Mouse (Mus musculus) heart, embryonic 11.5 days (tissue): ENCODE data around the gene Aqp11. TPM values are rescaled to one million over a fixed set of nuclear protein-coding genes. Genes with fewer than 3 reads are reported as not detected.

ENCODE experiments used
- ATAC-seq: fragments of 200-750 bp; cut with Nextera tagmentation; replicated peaks from 2 replicates; pipeline ENCODE4 v1.8.0; 2017; ENCODE audit warnings: moderate library complexity; ENCODE audit not compliant: insufficient number of reproducible peaks, low FRiP score, low TSS enrichment
- H3K27ac ChIP-seq: fragments of 300-500 bp; sonication (generic); 2 replicates; pipeline ENCODE4 v1.5.1; 2014; ENCODE audit warnings: mild to moderate bottlenecking, low read depth, low read length
- H3K27me3 ChIP-seq: fragments of 300-500 bp; sonication (generic); 2 replicates; pipeline ENCODE4 v1.6.1; 2014; ENCODE audit warnings: mild to moderate bottlenecking, low read length, mixed read lengths; ENCODE audit not compliant: control insufficient read depth, insufficient read depth
- H3K36me3 ChIP-seq: fragments of 300-500 bp; sonication (generic); 2 replicates; pipeline ENCODE4 v1.6.1; 2014; ENCODE audit warnings: mild to moderate bottlenecking, low read length, moderate library complexity, mixed read lengths; ENCODE audit not compliant: control insufficient read depth, insufficient read depth
- H3K4me1 ChIP-seq: fragments of 300-500 bp; sonication (generic); 2 replicates; pipeline ENCODE4 v1.6.1; 2014; ENCODE audit warnings: low read length; ENCODE audit not compliant: control insufficient read depth, insufficient read depth
- H3K4me2 ChIP-seq: fragments of 300-500 bp; sonication (generic); 2 replicates; pipeline ENCODE4 v1.6.1; 2014; ENCODE audit warnings: mild to moderate bottlenecking, moderate library complexity
- H3K4me3 ChIP-seq: fragments of 300-500 bp; sonication (generic); 2 replicates; pipeline ENCODE4 v1.5.1; 2014; ENCODE audit warnings: low read depth, low read length
- H3K9ac ChIP-seq: fragments of 300-500 bp; sonication (generic); 2 replicates; pipeline ENCODE4 v1.6.1; 2014; ENCODE audit warnings: mild to moderate bottlenecking, low read depth, low read length, moderate library complexity
- H3K9me3 ChIP-seq: fragments of 300-500 bp; sonication (generic); replicated peaks from 2 replicates; pipeline ENCODE4 v1.6.1; 2016; ENCODE audit warnings: low read length; ENCODE audit not compliant: control insufficient read depth
- WGBS: fragments of 180-500 bp; shearing (Covaris S2); extraction: QIAGEN DNeasy Blood & Tissue Kit; methylation state at CpG from one replicate; pipeline ENCODE4 v1.1.7; 2014; ENCODE audit not compliant: insufficient replicate concordance; 5-methylcytosine and 5-hydroxymethylcytosine counted together
- polyA plus RNA-seq: library from polyadenylated mRNA; unstranded; fragments of >200 nt; fragmentation: Nextera tagmentation; extraction: Ambion mirVana; gene quantifications from 2 replicates; pipeline ENCODE4 v1.2.1, GENCODE M21; 2014

Aqp11 gene
- polyA plus RNA-seq, 1 experiment from 2014 or later, result 3.3 TPM

DNA sequence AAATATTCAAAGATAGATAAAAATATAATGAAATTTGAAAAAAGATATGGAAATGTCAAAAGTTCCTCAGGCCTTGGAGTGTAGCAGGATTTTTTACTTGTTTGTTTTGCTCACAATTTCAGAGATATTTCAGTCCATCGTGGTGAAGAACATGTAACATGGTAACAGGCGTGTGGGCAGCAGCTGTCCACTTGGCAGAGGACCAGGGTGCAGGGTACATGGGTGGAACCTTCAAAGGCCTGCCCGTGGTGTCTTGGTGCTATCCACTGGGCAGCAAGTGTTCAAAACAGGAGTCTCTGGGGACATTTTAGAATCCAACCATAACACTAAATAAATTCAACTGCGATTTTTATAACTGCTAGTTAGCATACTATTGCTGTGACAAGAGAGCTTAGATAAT, 31.0 kb downstream of the Aqp11 start:
- Histone ChIP-seq H3K36me3 (peaks cover 2% of the 10 kb centered on the region; the same call in 1 of the 2 replicates), H3K4me3 (no peak overlapping the region), H3K27ac (no peak overlapping the region), H3K4me2 (no peak overlapping the region), H3K9ac (no peak overlapping the region), H3K4me1 (no peaks in the 10 kb centered on the region), H3K9me3 (no peaks in the 10 kb centered on the region), H3K27me3 (no peaks in the 10 kb centered on the region)
- WGBS, result 87% methylated on average over 4 of the region's 4 CpGs
- ATAC-seq, result no peak

DNA sequence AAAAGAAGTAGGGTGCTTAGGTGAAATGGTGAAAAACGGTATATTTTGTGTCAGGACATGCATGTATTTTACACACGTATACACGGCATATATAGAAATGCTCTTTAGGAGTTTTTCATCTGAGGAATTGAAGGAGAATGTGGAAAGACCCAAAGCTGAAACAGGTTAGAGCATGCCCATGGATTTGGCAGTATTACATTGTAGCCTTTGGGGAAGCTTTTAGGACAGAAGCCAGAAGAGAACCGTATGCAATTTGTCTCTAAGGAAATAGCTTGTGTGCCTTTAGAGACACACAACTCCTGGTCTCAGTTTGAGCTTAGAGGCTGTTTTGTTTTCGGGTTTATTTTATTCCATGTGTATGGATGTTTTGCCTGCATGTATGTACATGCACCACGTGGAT, 37.0 kb downstream of the Aqp11 start:
- Histone ChIP-seq H3K9me3 (no peaks in the 10 kb centered on the region), H3K4me2 (no peak overlapping the region), H3K4me1 (peaks cover 7% of the 10 kb centered on the region; the same call in 1 of the 2 replicates), H3K4me3 (no peak overlapping the region), H3K36me3 (0 out of 2 replicates have a peak, but pooled peaks cover 5% of the 10 kb centered on the region), H3K27me3 (no peaks in the 10 kb centered on the region), H3K27ac (no peak overlapping the region), H3K9ac (no peak overlapping the region)
- ATAC-seq, result no peak
- 85% methylated on average over 6 of the region's 6 CpGs for WGBS

DNA sequence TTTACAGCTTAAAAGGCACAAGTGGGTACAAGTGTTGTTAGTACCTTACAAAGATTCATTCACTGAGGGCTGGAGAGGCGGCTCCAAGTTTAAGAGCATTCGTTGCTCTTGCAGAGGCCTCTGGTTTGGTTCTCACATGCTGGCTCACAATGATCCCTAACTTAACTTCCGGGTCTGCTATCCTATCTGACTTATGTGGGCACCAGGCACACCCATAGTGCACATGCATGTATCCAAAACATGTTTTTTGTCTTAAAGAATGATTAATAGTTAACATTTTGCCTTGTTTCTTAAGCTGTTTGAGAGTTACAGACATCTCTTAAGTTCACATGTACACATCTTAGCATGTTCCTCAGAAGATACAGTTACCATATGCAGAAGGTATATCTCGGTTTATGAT, 37.9 kb downstream of the Aqp11 start:
- no peak for ATAC-seq
- WGBS, result 93% methylated on average over 4 of the region's 4 CpGs
- Histone ChIP-seq H3K36me3 (0 out of 2 replicates have a peak, but pooled peaks cover 5% of the 10 kb centered on the region), H3K9ac (no peak overlapping the region), H3K27ac (no peak overlapping the region), H3K27me3 (no peaks in the 10 kb centered on the region), H3K4me2 (no peak overlapping the region), H3K4me3 (no peak overlapping the region), H3K9me3 (no peaks in the 10 kb centered on the region), H3K4me1 (peaks cover 11% of the 10 kb centered on the region; the same call in 1 of the 2 replicates)

DNA sequence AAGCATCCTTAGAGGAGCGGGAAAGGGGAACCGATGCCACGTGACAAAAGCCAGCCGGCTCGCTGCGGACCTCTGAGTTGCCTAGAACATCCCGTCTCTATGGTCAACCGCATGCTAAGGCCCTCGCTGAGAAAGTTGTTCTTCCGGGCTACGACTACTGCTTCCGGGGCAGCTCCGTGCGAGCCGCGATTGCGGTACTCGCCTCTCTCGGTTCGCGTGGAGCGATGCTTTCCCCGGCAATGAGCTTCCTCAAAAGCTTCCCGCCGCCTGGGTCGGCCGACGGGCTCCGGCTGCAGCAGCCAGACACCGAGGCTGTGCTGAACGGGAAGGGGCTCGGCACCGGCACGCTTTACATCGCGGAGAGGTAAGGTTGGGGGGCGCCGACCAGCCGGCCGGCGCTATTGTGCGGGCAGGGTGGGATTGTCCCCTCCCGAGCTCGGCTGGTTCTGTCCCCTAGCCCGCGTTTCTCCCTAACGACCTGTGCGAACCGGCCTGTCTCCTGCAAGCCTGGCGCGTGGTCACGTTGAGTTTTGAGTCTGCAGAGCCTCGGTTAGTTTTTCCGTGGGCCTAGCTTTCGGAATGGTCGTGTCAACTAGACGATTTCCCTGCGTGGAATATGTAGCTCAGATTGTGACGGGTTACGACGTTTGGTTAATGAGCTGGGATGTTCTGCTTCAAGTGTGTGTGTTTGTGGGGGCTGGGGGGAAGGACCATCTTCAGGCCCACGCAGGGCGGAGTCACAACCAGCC, 41.4 kb downstream of the Aqp11 start, which contains the start of gene Clns1a:
Gene Clns1a, plus strand, starts transcription at position 129 of the 749 bp plus-strand sequence.
- Histone ChIP-seq H3K9me3 (no peaks in the 10 kb centered on the region), H3K4me1 (peaks cover 11% of the 10 kb centered on the region; the same call in 1 of the 2 replicates), H3K27ac (peak within 1 kb of the TSS; percentile 62), H3K36me3 (0 out of 2 replicates have a peak, but pooled peaks cover 5% of the 10 kb centered on the region), H3K9ac (peak within 1 kb of the TSS; percentile 93), H3K4me3 (peak within 1 kb of the TSS; percentile 98), H3K4me2 (peak within 1 kb of the TSS; percentile 87), H3K27me3 (no peaks in the 10 kb centered on the region)
- peak; percentile 94 for ATAC-seq
- under 1% methylated on average over 63 of the region's 63 CpGs for WGBS

DNA sequence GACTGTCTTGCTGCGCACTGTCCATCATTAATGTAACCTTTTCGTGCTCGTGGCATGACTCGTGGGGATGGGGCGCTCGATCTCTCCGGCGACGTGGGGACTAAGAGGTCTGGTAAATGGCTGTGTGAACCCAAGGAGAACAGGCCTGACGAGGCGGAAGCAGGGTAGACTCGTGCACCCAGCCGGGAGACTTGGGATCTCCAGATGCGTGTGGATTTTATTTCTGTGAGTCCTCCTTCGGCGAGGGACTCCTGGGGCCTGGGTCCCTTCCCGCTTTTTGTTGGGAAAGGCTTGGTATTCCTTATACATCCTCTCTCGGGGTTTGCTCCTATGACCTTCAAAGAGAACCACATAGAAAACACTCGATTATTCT, 42.0 kb downstream of the Aqp11 start:
- 0 out of 2 replicates have a peak, but pooled peaks cover 5% of the 10 kb centered on the region for H3K36me3 ChIP-seq
- peak overlapping the region; percentile 29; the same call in 1 of the 2 replicates for H3K27ac ChIP-seq
- no peaks in the 10 kb centered on the region for H3K9me3 ChIP-seq
- peak; percentile 41; the same call in 1 of the 2 replicates for ATAC-seq
- no peaks in the 10 kb centered on the region for H3K27me3 ChIP-seq
- peak overlapping the region; percentile 98 for H3K4me3 ChIP-seq
- H3K9ac ChIP-seq, result peak overlapping the region; percentile 93
- 35% methylated on average over 19 of the region's 19 CpGs for WGBS
- H3K4me2 ChIP-seq, result peak overlapping the region; percentile 87
- H3K4me1 ChIP-seq, result peaks cover 11% of the 10 kb centered on the region; the same call in 1 of the 2 replicates

DNA sequence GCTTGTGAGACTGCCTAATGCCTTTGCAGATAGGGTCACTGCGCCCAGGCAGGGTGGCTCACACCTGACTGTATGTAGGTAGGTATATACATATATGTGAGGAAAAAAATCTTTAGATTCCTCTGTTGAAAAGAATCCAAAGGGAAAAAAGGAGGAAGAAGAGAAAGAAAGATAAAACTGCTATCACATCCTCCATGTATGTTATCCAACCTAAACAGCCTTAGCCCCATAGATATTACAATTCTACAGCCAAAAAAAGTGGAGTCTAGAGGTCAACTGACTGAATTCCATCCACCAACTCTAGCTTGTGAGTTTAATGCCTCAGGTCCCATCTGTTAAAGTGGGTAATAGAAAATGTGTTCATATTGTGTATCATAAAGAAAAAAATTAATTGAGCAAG, 42.6 kb downstream of the Aqp11 start:
- Histone ChIP-seq H3K4me2 (no peak overlapping the region; the same call in 1 of the 2 replicates), H3K4me1 (peaks cover 11% of the 10 kb centered on the region; the same call in 1 of the 2 replicates), H3K9me3 (no peaks in the 10 kb centered on the region), H3K27ac (no peak overlapping the region), H3K9ac (no peak overlapping the region), H3K36me3 (0 out of 2 replicates have a peak, but pooled peaks cover 5% of the 10 kb centered on the region), H3K27me3 (no peaks in the 10 kb centered on the region), H3K4me3 (no peak overlapping the region)
- no peak for ATAC-seq
- 97% methylated on average over 1 of the region's 1 CpGs for WGBS

DNA sequence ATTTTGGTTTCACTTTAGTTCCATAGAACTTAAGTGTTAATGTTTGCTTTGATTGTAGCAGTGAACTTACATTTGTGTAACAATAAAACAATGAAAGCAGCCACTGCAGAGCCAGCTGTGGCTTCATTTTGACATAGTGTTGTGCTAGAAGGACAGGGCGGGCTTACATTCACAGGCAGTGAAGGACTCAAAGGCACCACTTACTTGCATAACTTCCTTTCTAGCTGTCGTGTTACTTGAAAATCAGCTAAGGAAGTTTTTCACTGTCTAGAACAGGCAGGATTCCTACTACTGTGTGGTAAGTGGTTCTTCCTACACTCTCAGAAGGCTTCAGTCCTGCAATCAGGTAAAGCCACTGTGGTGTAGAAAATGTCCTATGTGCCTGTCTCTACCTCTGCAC, 50.3 kb downstream of the Aqp11 start:
- Histone ChIP-seq H3K4me1 (no peaks in the 10 kb centered on the region), H3K27me3 (no peaks in the 10 kb centered on the region), H3K27ac (no peak overlapping the region), H3K36me3 (peaks cover 20% of the 10 kb centered on the region), H3K4me2 (no peak overlapping the region), H3K9me3 (no peaks in the 10 kb centered on the region), H3K9ac (no peak overlapping the region), H3K4me3 (no peak overlapping the region)
- WGBS, result 83% methylated on average over 2 of the region's 2 CpGs
- no peak for ATAC-seq

DNA sequence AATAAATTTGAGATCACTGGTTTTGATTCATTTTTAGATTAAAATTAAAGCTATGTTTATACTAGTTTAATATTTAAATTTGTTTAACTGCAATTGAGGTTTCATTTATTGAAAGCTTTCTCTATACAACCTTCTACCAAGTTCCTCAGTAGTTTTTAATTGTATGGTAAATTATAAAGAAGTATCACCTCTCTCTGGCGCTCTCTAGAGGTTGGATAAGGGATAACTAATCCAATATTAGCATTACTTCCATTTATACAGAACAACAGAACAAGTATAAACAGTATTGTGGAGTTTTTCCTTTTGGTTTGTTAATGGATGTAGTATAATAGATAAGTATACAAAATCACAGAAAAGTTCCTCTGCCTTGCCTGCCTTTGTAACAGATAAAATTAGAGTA, 58.9 kb downstream of the Aqp11 start:
- 32% methylated on average over 1 of the region's 1 CpGs for WGBS
- H3K27me3 ChIP-seq, result no peaks in the 10 kb centered on the region
- no peak overlapping the region for H3K9ac ChIP-seq
- H3K4me2 ChIP-seq, result no peak overlapping the region
- no peaks in the 10 kb centered on the region for H3K9me3 ChIP-seq
- no peaks in the 10 kb centered on the region for H3K4me1 ChIP-seq
- H3K36me3 ChIP-seq, result peaks cover 14% of the 10 kb centered on the region
- no peak for ATAC-seq
- no peak overlapping the region for H3K4me3 ChIP-seq
- no peak overlapping the region for H3K27ac ChIP-seq
